Mouse (Mus musculus): ENCODE data around the gene Hist1h2af. TPM values are rescaled to one million over a fixed set of nuclear protein-coding genes. Genes with fewer than 3 reads are reported as not detected.

Gene Hist1h2af
- polyA plus RNA-seq, 2 experiments, result 11.0 to 557 TPM

- Histone ChIP-seq H3K27me3 (ENCODE audit: control insufficient read depth, insufficient read depth, low read length) (no peaks in the 10 kb centered on the region), H3K9me3 (ENCODE audit: control insufficient read depth, low read length) (no peaks in the 10 kb centered on the region), H3K4me3 (replicated peaks; ENCODE audit: low read length) (peak overlapping the region; percentile 52), H3K36me3 (ENCODE audit: control insufficient read depth, insufficient read depth, low read length) (no peaks in the 10 kb centered on the region), H3K4me2 (replicated peaks; ENCODE audit: low read depth, low read length, severe bottlenecking) (peak overlapping the region; percentile 73), H3K9ac (ENCODE audit: low read depth, low read length, severe bottlenecking) (no peak overlapping the region), H3K4me1 (ENCODE audit: control insufficient read depth, insufficient read depth, low read length) (0 out of 2 replicates have a peak, but pooled peaks cover 4% of the 10 kb centered on the region), H3K27ac (replicated peaks; ENCODE audit: low read depth, low read length) (peak overlapping the region; percentile 48; the same call in 1 of the 2 replicates)
- peak; percentile 50; the same call in 1 of the 2 replicates for ATAC-seq (ENCODE audit: low FRiP score, low read depth)
- peak; percentile 91 for DNase-seq (ENCODE audit: low spot score)
- TF ChIP-seq POLR2A (IDR thresholded peaks at IDR 0.05; ENCODE audit: borderline replicate concordance, extremely low read depth, insufficient read depth, insufficient read length), result no peak
- WGBS, result 0% methylated on average over 6 of the region's 6 CpGs
Observed at GRCm38 (mm10) chr13:23518885-23519284, 14.8 kb upstream of the Hist1h2af start.

DNA sequence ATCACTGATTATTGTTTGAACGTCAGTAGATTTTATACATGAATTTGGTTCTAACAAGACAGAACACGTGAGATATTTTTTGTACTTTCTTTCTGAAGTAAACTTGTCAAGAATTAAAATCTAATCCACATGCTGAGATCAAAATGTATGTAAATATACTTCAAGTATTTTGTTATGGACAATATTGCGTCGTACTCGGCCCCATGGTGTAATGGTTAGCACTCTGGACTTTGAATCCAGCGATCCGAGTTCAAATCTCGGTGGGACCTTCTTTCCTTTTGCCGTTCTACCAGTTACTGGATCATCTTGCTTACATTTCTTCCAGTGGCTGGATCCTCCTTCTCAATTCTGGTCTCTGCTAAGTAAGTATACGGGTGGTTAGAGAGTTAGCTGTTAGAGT lies 14.3 kb upstream of the Hist1h2af start:
- ATAC-seq (ENCODE audit: low FRiP score, low read depth) (0 out of 2 replicates have a peak, but pooled peaks have one; percentile 14), DNase-seq (ENCODE audit: low spot score) (peak; percentile 94)
- no peaks in the 10 kb centered on the region for H3K9me3 ChIP-seq (ENCODE audit: control insufficient read depth, low read length)
- H3K27ac ChIP-seq (replicated peaks; ENCODE audit: low read depth, low read length), result 0 out of 2 replicates have a peak overlapping the region, but pooled peaks have one; percentile 48
- H3K27me3 ChIP-seq (ENCODE audit: control insufficient read depth, insufficient read depth, low read length), result no peaks in the 10 kb centered on the region
- H3K4me2 ChIP-seq (replicated peaks; ENCODE audit: low read depth, low read length, severe bottlenecking), result peak overlapping the region; percentile 73
- WGBS, result under 1% methylated on average over 10 of the region's 10 CpGs
- H3K9ac ChIP-seq (ENCODE audit: low read depth, low read length, severe bottlenecking), result no peak overlapping the region
- no peak for TF ChIP-seq POLR2A (IDR thresholded peaks at IDR 0.05; ENCODE audit: borderline replicate concordance, extremely low read depth, insufficient read depth, insufficient read length)
- no peaks in the 10 kb centered on the region for H3K36me3 ChIP-seq (ENCODE audit: control insufficient read depth, insufficient read depth, low read length)
- H3K4me3 ChIP-seq (replicated peaks; ENCODE audit: low read length), result peak overlapping the region; percentile 52
- H3K4me1 ChIP-seq (ENCODE audit: control insufficient read depth, insufficient read depth, low read length), result 0 out of 2 replicates have a peak, but pooled peaks cover 4% of the 10 kb centered on the region

- no peak for TF ChIP-seq POLR2A (IDR thresholded peaks at IDR 0.05; ENCODE audit: borderline replicate concordance, extremely low read depth, insufficient read depth, insufficient read length)
- no peaks in the 10 kb centered on the region for H3K27me3 ChIP-seq (ENCODE audit: control insufficient read depth, insufficient read depth, low read length)
- H3K27ac ChIP-seq (replicated peaks; ENCODE audit: low read depth, low read length), result no peak overlapping the region
- H3K9me3 ChIP-seq (ENCODE audit: control insufficient read depth, low read length), result no peaks in the 10 kb centered on the region
- H3K4me3 ChIP-seq (replicated peaks; ENCODE audit: low read length), result no peak overlapping the region
- H3K4me1 ChIP-seq (ENCODE audit: control insufficient read depth, insufficient read depth, low read length), result no peaks in the 10 kb centered on the region; the same call in 1 of the 2 replicates
- 0 out of 2 replicates have a peak overlapping the region, but pooled peaks have one; percentile 3 for H3K4me2 ChIP-seq (replicated peaks; ENCODE audit: low read depth, low read length, severe bottlenecking)
- DNase-seq (ENCODE audit: low spot score) (peak; percentile 85), ATAC-seq (ENCODE audit: low FRiP score, low read depth) (peak; percentile 5; the same call in 1 of the 2 replicates)
- no peaks in the 10 kb centered on the region for H3K36me3 ChIP-seq (ENCODE audit: control insufficient read depth, insufficient read depth, low read length)
- no peak overlapping the region for H3K9ac ChIP-seq (ENCODE audit: low read depth, low read length, severe bottlenecking)
- WGBS, result under 1% methylated on average over 14 of the region's 14 CpGs
Observed at GRCm38 (mm10) chr13:23521703-23522102, 12.0 kb upstream of the Hist1h2af start.

DNA sequence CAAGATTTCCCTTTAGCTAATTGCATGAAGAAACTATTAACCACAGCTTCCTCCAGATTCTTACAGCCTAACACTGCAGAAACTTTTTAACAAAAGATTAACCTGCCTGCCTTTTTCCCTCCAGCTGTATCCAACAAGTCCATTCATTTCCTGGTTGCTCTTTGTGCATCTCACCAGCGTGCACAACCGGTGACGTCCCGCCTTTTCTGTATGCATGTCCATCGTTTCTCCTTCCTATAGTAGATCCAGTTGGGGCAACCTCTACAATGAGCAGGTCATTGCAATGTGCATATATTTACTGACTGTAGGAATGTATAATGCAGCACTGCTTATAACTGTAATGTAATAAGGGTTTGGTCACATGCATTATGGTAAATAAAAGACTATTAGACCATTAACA lies 9.7 kb upstream of the Hist1h2af start:
- Histone ChIP-seq H3K4me1 (ENCODE audit: control insufficient read depth, insufficient read depth, low read length) (peaks cover 3% of the 10 kb centered on the region), H3K4me2 (replicated peaks; ENCODE audit: low read depth, low read length, severe bottlenecking) (no peak overlapping the region), H3K27ac (replicated peaks; ENCODE audit: low read depth, low read length) (no peak overlapping the region), H3K36me3 (ENCODE audit: control insufficient read depth, insufficient read depth, low read length) (no peaks in the 10 kb centered on the region), H3K9me3 (ENCODE audit: control insufficient read depth, low read length) (no peaks in the 10 kb centered on the region), H3K9ac (ENCODE audit: low read depth, low read length, severe bottlenecking) (no peak overlapping the region), H3K4me3 (replicated peaks; ENCODE audit: low read length) (no peak overlapping the region), H3K27me3 (ENCODE audit: control insufficient read depth, insufficient read depth, low read length) (no peaks in the 10 kb centered on the region)
- WGBS, result 59% methylated on average over 5 of the region's 5 CpGs
- ATAC-seq (ENCODE audit: low FRiP score, low read depth) (no peak), DNase-seq (ENCODE audit: low spot score) (no peak)
- no peak for TF ChIP-seq POLR2A (IDR thresholded peaks at IDR 0.05; ENCODE audit: borderline replicate concordance, extremely low read depth, insufficient read depth, insufficient read length)

- DNase-seq (ENCODE audit: low spot score) (peak; percentile 85), ATAC-seq (ENCODE audit: low FRiP score, low read depth) (no peak)
- no peak overlapping the region for H3K27ac ChIP-seq (replicated peaks; ENCODE audit: low read depth, low read length)
- H3K4me1 ChIP-seq (ENCODE audit: control insufficient read depth, insufficient read depth, low read length), result peaks cover 6% of the 10 kb centered on the region
- H3K9me3 ChIP-seq (ENCODE audit: control insufficient read depth, low read length), result no peaks in the 10 kb centered on the region
- no peak overlapping the region for H3K4me3 ChIP-seq (replicated peaks; ENCODE audit: low read length)
- no peak overlapping the region for H3K9ac ChIP-seq (ENCODE audit: low read depth, low read length, severe bottlenecking)
- no peaks in the 10 kb centered on the region for H3K36me3 ChIP-seq (ENCODE audit: control insufficient read depth, insufficient read depth, low read length)
- TF ChIP-seq POLR2A (IDR thresholded peaks at IDR 0.05; ENCODE audit: borderline replicate concordance, extremely low read depth, insufficient read depth, insufficient read length), result no peak
- no peak overlapping the region for H3K4me2 ChIP-seq (replicated peaks; ENCODE audit: low read depth, low read length, severe bottlenecking)
- 10% methylated on average over 5 of the region's 5 CpGs for WGBS
- no peaks in the 10 kb centered on the region for H3K27me3 ChIP-seq (ENCODE audit: control insufficient read depth, insufficient read depth, low read length)
Observed at GRCm38 (mm10) chr13:23524654-23525053, 9.1 kb upstream of the Hist1h2af start.
